Mouse (Mus musculus) cerebellum, postnatal 14 days (tissue): ENCODE results near the gene Traf3.
A peak's percentile ranks its signal among the peaks of the same experiment; 100 is the strongest.

ENCODE experiments used
- DNase-seq, 2 experiments: peaks; one replicate each; pipeline ENCODE4 v3.0.0; 2021; ENCODE audit warnings: mixed read lengths in 2 of 2

Traf3 gene

GRCm38 (mm10) chr12:111153946-111154345 is 12.2 kb upstream of the Traf3 start:
- DNase-seq, result no peak

- DNase-seq, result no peak
Observed at GRCm38 (mm10) chr12:111154641-111155040, 11.5 kb upstream of the Traf3 start.

GRCm38 (mm10) chr12:111155756-111156155 is 10.4 kb upstream of the Traf3 start:
- DNase-seq, result peak; percentile 66 to 69

GRCm38 (mm10) chr12:111159659-111160428 is 6.3 kb upstream of the Traf3 start:
- DNase-seq, result no peak

GRCm38 (mm10) chr12:111160871-111161270 is 5.3 kb upstream of the Traf3 start:
- DNase-seq, result peak; percentile 32 to 37

DNA sequence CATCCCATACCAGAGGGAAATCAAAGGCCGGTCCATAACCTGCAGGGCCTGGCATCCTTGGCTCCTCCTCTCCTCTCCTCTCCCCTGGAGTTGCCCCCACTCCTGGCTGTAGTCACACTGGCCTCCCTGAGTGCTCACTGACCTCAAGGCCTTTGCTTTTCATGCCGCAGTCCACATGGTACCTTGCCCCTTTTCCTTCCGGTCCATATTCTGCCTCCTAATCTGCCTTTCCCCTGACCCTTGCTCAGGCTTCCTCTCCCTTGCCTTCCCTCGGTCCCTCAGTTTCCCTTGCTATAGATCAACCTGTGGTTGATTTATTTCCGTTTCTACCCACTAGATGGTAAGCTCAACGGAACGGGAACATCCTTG is 4.2 kb upstream of the Traf3 start:
- DNase-seq, result no peak

- peak; percentile 57 to 63 for DNase-seq
Observed at GRCm38 (mm10) chr12:111162312-111163061, 3.7 kb upstream of the Traf3 start.

DNA sequence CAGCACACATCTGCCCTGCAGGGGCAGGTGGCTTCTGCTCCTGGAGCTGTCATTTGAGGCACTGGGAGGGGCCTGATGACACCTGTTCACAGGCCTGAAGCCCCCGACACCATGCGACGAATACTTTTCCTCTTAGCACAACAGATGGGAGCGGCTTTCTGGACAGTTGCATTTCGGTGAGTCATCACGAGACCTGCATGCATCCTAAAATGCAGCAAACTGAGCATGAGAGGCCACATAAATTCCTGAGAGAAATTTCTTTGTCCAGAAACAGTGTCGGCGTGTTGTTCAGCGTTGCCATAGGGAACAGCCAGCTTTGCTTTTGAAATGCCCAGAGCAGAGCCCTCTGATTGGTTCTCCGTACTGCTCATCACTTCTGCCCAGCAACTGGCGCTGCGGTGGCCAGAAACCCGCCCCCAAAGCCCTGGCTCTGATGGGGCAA is 1.8 kb upstream of the Traf3 start:
- DNase-seq, result peak; percentile 86 to 88

GRCm38 (mm10) chr12:111165146-111165812 is 891 bp upstream of the Traf3 start:
- peak; percentile 55 to 64 for DNase-seq

GRCm38 (mm10) chr12:111166681-111167289 is 615 bp downstream of the Traf3 start:
- peak; percentile 54 to 66 for DNase-seq

GRCm38 (mm10) chr12:111168891-111169290 is 2.7 kb downstream of the Traf3 start:
- DNase-seq, result peak; percentile 78

DNA sequence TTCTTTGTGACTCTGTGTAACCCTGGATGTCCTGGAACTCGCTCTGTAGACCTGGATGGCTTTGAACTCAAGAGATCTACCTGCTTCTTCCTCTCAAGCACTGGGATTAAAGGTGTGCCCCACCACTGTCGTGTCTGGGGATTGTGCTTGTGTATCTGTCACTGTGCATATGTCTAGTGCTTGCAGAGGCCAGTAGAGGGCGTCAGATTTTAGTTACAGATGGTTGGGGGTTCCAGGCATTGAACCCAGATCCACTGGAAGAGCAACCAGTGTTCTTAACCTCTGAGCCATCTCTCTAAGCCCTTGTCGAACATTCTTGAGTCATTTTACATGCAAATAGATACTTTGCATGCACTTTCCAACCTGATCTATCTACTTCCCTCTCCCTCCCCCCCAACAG is 12.6 kb downstream of the Traf3 start:
- no peak for DNase-seq

DNA sequence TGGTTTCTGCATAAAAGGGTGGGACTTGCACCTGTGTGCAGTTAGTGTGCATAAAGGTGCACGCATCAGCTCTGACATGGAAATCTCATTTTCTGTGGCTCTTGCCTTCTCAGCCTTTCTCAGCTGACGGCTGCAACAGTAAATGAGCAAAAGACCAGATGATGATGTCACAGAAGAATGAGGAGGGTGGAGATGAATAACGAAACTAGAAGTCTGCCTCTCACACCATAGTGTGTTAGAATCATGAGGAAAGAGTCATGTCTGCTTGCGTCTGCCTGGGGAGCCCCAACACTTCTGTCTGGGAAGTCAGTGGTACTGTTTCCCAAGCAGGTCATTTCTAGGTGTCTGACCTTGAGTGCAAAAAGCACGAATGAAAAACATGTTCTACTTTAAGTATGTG is 15.7 kb downstream of the Traf3 start:
- no peak for DNase-seq

- no peak for DNase-seq
Observed at GRCm38 (mm10) chr12:111182378-111182777, 16.2 kb downstream of the Traf3 start.

GRCm38 (mm10) chr12:111184476-111184875 is 18.3 kb downstream of the Traf3 start, which contains the start of gene 4930595D18Rik:
TSS of gene 4930595D18Rik (minus strand) at chr12:111184491.
- DNase-seq, result no peak

DNA sequence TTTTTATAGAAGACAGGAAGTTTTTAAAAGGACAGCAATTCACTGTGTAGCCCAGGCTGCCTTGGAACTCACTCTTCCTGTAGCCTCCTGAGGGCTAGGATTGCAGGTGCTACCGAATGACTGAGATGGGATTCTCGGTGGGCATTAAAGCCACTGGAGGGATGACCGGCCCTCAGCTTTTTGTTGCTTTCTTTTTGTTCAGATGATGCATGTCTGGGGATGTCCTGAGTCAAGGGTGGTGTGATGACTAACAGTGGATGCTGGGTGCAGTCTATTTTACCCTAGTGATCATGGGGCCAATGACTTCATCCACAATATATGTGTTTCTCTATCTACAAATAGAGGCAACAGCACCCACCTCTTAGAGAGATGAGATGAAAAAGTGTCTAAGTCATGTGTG is 20.8 kb downstream of the Traf3 start:
- no peak for DNase-seq

- DNase-seq, result no peak
Observed at GRCm38 (mm10) chr12:111188295-111188694, 22.1 kb downstream of the Traf3 start.

DNA sequence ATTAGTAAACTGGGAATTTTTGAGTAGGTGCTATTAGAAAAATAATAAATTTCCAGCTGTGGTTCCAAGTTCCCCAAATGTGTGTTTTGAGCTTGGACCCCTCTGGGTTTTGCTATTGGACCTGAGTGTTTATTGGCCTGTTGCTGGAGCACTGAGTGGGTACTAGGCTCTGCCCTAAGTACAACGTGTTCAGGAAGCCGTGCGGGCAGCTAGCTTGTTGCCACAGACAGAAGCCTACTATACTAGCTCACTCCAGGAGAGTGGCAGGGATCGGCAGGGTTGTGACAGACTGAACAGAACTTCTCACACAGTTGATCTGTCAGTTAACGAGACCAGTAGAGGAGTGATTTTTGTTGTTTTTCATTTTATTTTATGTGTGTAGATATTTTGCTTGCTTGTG is 24.2 kb downstream of the Traf3 start:
- no peak for DNase-seq

- DNase-seq, result no peak
Observed at GRCm38 (mm10) chr12:111190891-111191290, 24.7 kb downstream of the Traf3 start.

- no peak for DNase-seq
Observed at GRCm38 (mm10) chr12:111192777-111193176, 26.6 kb downstream of the Traf3 start.

- DNase-seq, result peak; percentile 51 to 58
Observed at GRCm38 (mm10) chr12:111193331-111193730, 27.2 kb downstream of the Traf3 start.

GRCm38 (mm10) chr12:111196548-111196947 is 30.4 kb downstream of the Traf3 start:
- DNase-seq, result no peak

GRCm38 (mm10) chr12:111203076-111203475 is 36.9 kb downstream of the Traf3 start:
- DNase-seq, result peak in 1 of 2 experiments; percentile 22
